Mouse (Mus musculus) CH12.LX (cell line): ENCODE results near the gene Smg9. TPM values are rescaled to one million over a fixed set of nuclear protein-coding genes. Genes with fewer than 3 reads are reported as not detected.
A peak's percentile ranks its signal among the peaks of the same experiment; 100 is the strongest.

Experiments used
- DNase-seq: peaks from one replicate; pipeline ENCODE4 v3.0.0-alpha.2; 2013; ENCODE audit errors: extremely low read depth
- H3K27ac ChIP-seq: 2 replicates; pipeline ENCODE4 v1.5.1; 2012; ENCODE audit warnings: low read depth, mild to moderate bottlenecking, control low read depth, moderate library complexity; ENCODE audit not compliant: insufficient read depth
- H3K27me3 ChIP-seq: replicated peaks from 2 replicates; pipeline ENCODE3; 2012; ENCODE audit warnings: inconsistent platforms
- H3K36me3 ChIP-seq, 2 experiments: replicated peaks in 1 of 2; 2 replicates each; pipeline versions ENCODE3 to v1.6.1; 2012; ENCODE audit warnings: inconsistent platforms in 1 of 2, low read length in 1 of 2, mild to moderate bottlenecking in 1 of 2, mixed read lengths in 1 of 2, moderate library complexity in 1 of 2; ENCODE audit not compliant: control insufficient read depth in 1 of 2, insufficient read depth in 1 of 2
- H3K4me1 ChIP-seq, 2 experiments: 2 replicates each; pipeline ENCODE4 v1.6.1; 2012; ENCODE audit warnings: inconsistent platforms in 1 of 2, moderate library complexity in 1 of 2; ENCODE audit not compliant: insufficient read depth in 2 of 2, control insufficient read depth in 1 of 2
- H3K4me2 ChIP-seq: 2 replicates; pipeline ENCODE4 v1.6.1; 2012; ENCODE audit warnings: low read depth, mild to moderate bottlenecking, control low read depth; ENCODE audit not compliant: poor library complexity, insufficient read depth, severe bottlenecking
- H3K4me3 ChIP-seq, 3 experiments: fragments of 150-350 bp in 1 of 3; sonication (generic) in 1 of 3; replicated peaks in 1 of 3; 2 replicates each; pipeline versions ENCODE3 to v1.5.1; 2011 to 2012; ENCODE audit warnings: low read depth in 2 of 3, low read length in 2 of 3, mild to moderate bottlenecking in 2 of 3, moderate library complexity in 2 of 3, control low read depth in 1 of 3, improper control_type of control experiment in 1 of 3, inconsistent platforms in 1 of 3, mixed read lengths in 1 of 3; ENCODE audit not compliant: poor library complexity in 1 of 3
- H3K79me2 ChIP-seq: replicated peaks from 2 replicates; pipeline ENCODE4 v1.6.1; 2012; ENCODE audit warnings: mild to moderate bottlenecking, moderate library complexity; ENCODE audit not compliant: control insufficient read depth, poor library complexity, insufficient read depth, severe bottlenecking; ENCODE audit errors: extremely low read depth
- H3K9ac ChIP-seq: 2 replicates; pipeline ENCODE4 v1.6.1; 2012; ENCODE audit warnings: low read depth, mild to moderate bottlenecking, control low read depth, moderate library complexity; ENCODE audit not compliant: insufficient read depth
- H3K9me3 ChIP-seq: replicated peaks from 2 replicates; pipeline ENCODE3; 2012; ENCODE audit warnings: low read length, inconsistent platforms, mixed read lengths
- CHD2 ChIP-seq: IDR thresholded peaks from 2 replicates; pipeline ENCODE4 v1.6.1; 2011; ENCODE audit warnings: low read length, improper control_type of control experiment
- CTCF ChIP-seq, 2 experiments: IDR thresholded peaks in 1 of 2; conservative IDR thresholded peaks in 1 of 2; 2 replicates each; pipeline ENCODE4 v1.5.1; 2011 to 2012; ENCODE audit warnings: low read depth in 2 of 2, low read length in 2 of 2, improper control_type of control experiment in 1 of 2, inconsistent platforms in 1 of 2, mild to moderate bottlenecking in 1 of 2, moderate library complexity in 1 of 2
- EP300 ChIP-seq: IDR thresholded peaks from 2 replicates; pipeline ENCODE4 v1.6.1; 2011; ENCODE audit warnings: low read length, improper control_type of control experiment
- GABPA ChIP-seq: IDR thresholded peaks from 2 replicates; pipeline ENCODE4 v1.6.1; 2012; ENCODE audit warnings: low read depth, low read length, improper control_type of control experiment, inconsistent platforms; ENCODE audit not compliant: insufficient replicate concordance
- IRF4 ChIP-seq: IDR thresholded peaks from 2 replicates; pipeline ENCODE4 v1.6.1; 2014; ENCODE audit warnings: low read depth, mild to moderate bottlenecking, inconsistent platforms, low read length, improper control_type of control experiment
- JUN ChIP-seq: IDR thresholded peaks from 2 replicates; pipeline ENCODE4 v1.6.1; 2011; ENCODE audit warnings: low read depth, mild to moderate bottlenecking, low read length, improper control_type of control experiment, moderate library complexity; ENCODE audit not compliant: insufficient read depth
- JUND ChIP-seq: conservative IDR thresholded peaks from 2 replicates; pipeline ENCODE4 v1.6.1; 2011; ENCODE audit warnings: low read depth, low read length, improper control_type of control experiment
- MAZ ChIP-seq: IDR thresholded peaks from 2 replicates; pipeline ENCODE4 v1.6.1; 2012; ENCODE audit warnings: low read depth, mild to moderate bottlenecking, inconsistent platforms, low read length, improper control_type of control experiment, moderate library complexity
- MEF2A ChIP-seq: IDR thresholded peaks from 2 replicates; pipeline ENCODE4 v1.6.1; 2014; ENCODE audit warnings: low read depth, mild to moderate bottlenecking, inconsistent platforms, low read length, improper control_type of control experiment, borderline replicate concordance
- MXI1 ChIP-seq: IDR thresholded peaks from 2 replicates; pipeline ENCODE4 v1.6.1; 2011; ENCODE audit warnings: mild to moderate bottlenecking, low read depth, low read length, improper control_type of control experiment
- PAX5 ChIP-seq: IDR thresholded peaks from 2 replicates; pipeline ENCODE4 v1.6.1; 2012; ENCODE audit warnings: low read length, inconsistent platforms, mixed read lengths
- POLR2A ChIP-seq: IDR thresholded peaks from 2 replicates; pipeline ENCODE4 v1.6.1; 2011; ENCODE audit warnings: low read depth, mild to moderate bottlenecking, improper control_type of control experiment, low read length
- RAD21 ChIP-seq: IDR thresholded peaks from 2 replicates; pipeline ENCODE4 v1.6.1; 2011; ENCODE audit warnings: low read depth, mild to moderate bottlenecking, low read length, improper control_type of control experiment, moderate library complexity
- TCF12 ChIP-seq: IDR thresholded peaks from 2 replicates; pipeline ENCODE4 v1.6.1; 2014; ENCODE audit warnings: low read depth, mild to moderate bottlenecking, inconsistent platforms, low read length, improper control_type of control experiment
- UBTF ChIP-seq: IDR thresholded peaks from 2 replicates; pipeline ENCODE4 v1.6.1; 2012; ENCODE audit warnings: low read depth, mild to moderate bottlenecking, inconsistent platforms, low read length, improper control_type of control experiment, moderate library complexity
- USF1 ChIP-seq: IDR thresholded peaks from 2 replicates; pipeline ENCODE4 v1.6.1; 2014; ENCODE audit warnings: low read depth, mild to moderate bottlenecking, inconsistent platforms, low read length, improper control_type of control experiment
- USF2 ChIP-seq: conservative IDR thresholded peaks from 2 replicates; pipeline ENCODE4 v1.6.1; 2011; ENCODE audit warnings: low read depth, low read length, improper control_type of control experiment
- ZC3H11A ChIP-seq: IDR thresholded peaks from 2 replicates; pipeline ENCODE4 v1.6.1; 2012; ENCODE audit warnings: low read depth, mild to moderate bottlenecking, inconsistent platforms, low read length, improper control_type of control experiment
- ZMIZ1 ChIP-seq: IDR thresholded peaks from 2 replicates; pipeline ENCODE4 v1.6.1; 2012; ENCODE audit warnings: low read depth, mild to moderate bottlenecking, inconsistent platforms, low read length, improper control_type of control experiment
- dilution Hi-C: fragments of 300-500 bp; cut with MboI; formaldehyde crosslinking; loops from 2 replicates; pipeline ENCODE4 v1.14.3; 2020; ENCODE audit warnings: low sequenced_read_pairs; ENCODE audit not compliant: extremely low pct_unique_long_range_greater_than_20kb, extremely low pct_ligation_motif_present
- in situ Hi-C: fragments of 300-500 bp; cut with MboI; formaldehyde crosslinking; loops from 3 replicates; pipeline ENCODE4 v1.14.3; 2019; ENCODE audit warnings: low sequenced_read_pairs, low pct_ligation_motif_present, low pct_unique_long_range_greater_than_20kb, mixed read lengths
- polyA plus RNA-seq: library from polyadenylated mRNA; unstranded; fragments of >175 nt; gene quantifications from 2 replicates; pipeline ENCODE4 v1.2.1, GENCODE M21; 2012; ENCODE audit warnings: low read depth; ENCODE audit not compliant: insufficient read length
- total RNA-seq, 2 experiments: library from RNA; depleted of rRNA; stranded (reverse); fragments of 300-350 nt in 1 of 2; fragments of >200 nt in 1 of 2; gene quantifications; 2 replicates each; pipeline ENCODE4 v1.2.3; 2012 to 2014

The Smg9 gene
- total and polyA plus RNA-seq, 3 experiments, result 19.9 to 26.8 (median 20.5) TPM

DNA sequence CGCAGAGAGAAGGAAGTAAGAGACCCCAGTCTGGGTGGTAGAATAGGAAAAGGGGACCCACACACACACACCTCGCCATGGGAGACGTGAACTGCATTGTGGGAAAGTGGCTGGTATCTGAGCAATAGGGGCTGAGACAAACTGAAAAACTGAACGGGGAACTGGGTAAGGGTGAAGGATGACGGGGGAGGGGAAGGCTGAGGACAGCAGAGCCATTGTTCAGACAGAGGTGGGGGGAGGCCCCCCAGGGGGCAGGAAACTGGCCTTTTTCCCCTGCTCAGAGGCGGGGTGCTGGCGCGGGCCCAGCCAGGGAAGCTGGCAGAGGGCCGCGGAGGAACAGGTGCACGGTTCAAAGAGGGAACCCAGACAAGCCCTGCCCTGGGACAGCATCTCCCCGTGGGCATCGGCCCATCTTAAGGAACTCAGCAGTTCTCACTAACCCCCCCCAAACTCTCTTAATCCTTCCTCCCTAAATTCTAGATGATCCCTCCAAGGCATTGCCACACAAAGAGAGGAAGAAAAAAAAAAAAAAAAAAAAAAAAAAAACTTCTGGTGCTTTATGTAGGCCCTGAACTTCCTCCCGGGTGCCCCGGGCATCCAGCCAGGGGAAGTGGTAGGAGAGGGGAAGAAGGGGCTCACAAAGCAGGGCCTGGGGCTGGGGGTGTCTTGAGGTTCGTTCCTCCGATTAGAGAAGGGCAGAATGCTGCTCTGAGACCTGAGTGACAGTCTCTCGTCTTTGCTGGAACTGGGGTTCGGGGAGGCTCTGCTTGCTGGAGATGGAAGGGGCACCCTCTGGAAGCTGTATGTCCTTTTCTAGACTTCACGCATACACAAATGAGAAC lies 25.7 kb upstream of the Smg9 start (continued):
- TF ChIP-seq CTCF (conservative IDR thresholded peaks at IDR 0.05 in 1 of 2, IDR thresholded peaks at IDR 0.05 in 1 of 2; ENCODE audit: low read depth in 2 of 2, low read length in 2 of 2), result no peak
- TF ChIP-seq RAD21, result no peak
- peak; percentile 81 for TF ChIP-seq EP300
- TF ChIP-seq ZC3H11A, result no peak
- peak; percentile 5; the same call in 1 of the 2 replicates for TF ChIP-seq JUN
- TF ChIP-seq USF2, result no peak
- TF ChIP-seq GABPA, result no peak
- peak; percentile 94 for TF ChIP-seq IRF4
- TF ChIP-seq MAZ, result peak; percentile 93
- no peak for TF ChIP-seq POLR2A
- no peak for TF ChIP-seq UBTF
- TF ChIP-seq MXI1, result no peak

GRCm38 (mm10) chr7:24376456-24376855 lies 23.0 kb upstream of the Smg9 start:
- Histone ChIP-seq H3K4me1 (peaks cover 41 to 74% of the 10 kb centered on the region in 2 experiments), H3K36me3 (peaks cover 0 to 15% of the 10 kb centered on the region in 2 experiments), H3K9me3 (no peaks in the 10 kb centered on the region), H3K4me2 (no peak overlapping the region), H3K27me3 (no peaks in the 10 kb centered on the region), H3K9ac (no peak overlapping the region), H3K27ac (no peak overlapping the region), H3K4me3 (no peak overlapping the region), H3K79me2 (no peaks in the 10 kb centered on the region)
- no peak for DNase-seq
- dilution Hi-C loops (no loop called here), in situ Hi-C loops (loop anchor here (25.0 kb wide), 1 partner anchor 414 kb away; the partner anchor contains the start of genes Vmn1r180 and Vmn1r181)
- no peak for TF ChIP-seq UBTF
- no peak for TF ChIP-seq MXI1
- no peak for TF ChIP-seq CHD2
- TF ChIP-seq MEF2A, result no peak
- TF ChIP-seq MAZ, result no peak
- no peak for TF ChIP-seq USF1
- TF ChIP-seq PAX5, result no peak
- no peak for TF ChIP-seq JUND
- no peak for TF ChIP-seq TCF12
- no peak for TF ChIP-seq IRF4
- no peak for TF ChIP-seq ZMIZ1
- TF ChIP-seq, all 38 proteins: peak for 0
